Mouse (Mus musculus) MEL (cell line): ENCODE data around the gene Zdhhc16. TPM values are rescaled to one million over a fixed set of nuclear protein-coding genes. Genes with fewer than 3 reads are reported as not detected.

Experiments used
- DNase-seq: peaks from one replicate; pipeline ENCODE4 v3.0.0; 2011; ENCODE audit warnings: low read depth, low spot score
- H3K27ac ChIP-seq: 2 replicates; pipeline ENCODE4 v1.5.1; 2012; ENCODE audit warnings: low read depth, mild to moderate bottlenecking, control low read depth, low read length, moderate library complexity; ENCODE audit not compliant: control insufficient read depth
- H3K27me3 ChIP-seq, 2 experiments: fragments of 150-350 bp in 1 of 2; sonication (generic) in 1 of 2; 2 replicates each; pipeline ENCODE4 v1.6.1; 2012; ENCODE audit warnings: low read length in 2 of 2, mild to moderate bottlenecking in 2 of 2, improper control_type of control experiment in 1 of 2, moderate library complexity in 1 of 2; ENCODE audit not compliant: insufficient read depth in 2 of 2, control insufficient read depth in 1 of 2
- H3K36me3 ChIP-seq, 2 experiments: 2 replicates each; pipeline ENCODE4 v1.6.1; 2012 to 2014; ENCODE audit warnings: low read length in 2 of 2, improper control_type of control experiment in 1 of 2, inconsistent platforms in 1 of 2, mild to moderate bottlenecking in 1 of 2; ENCODE audit not compliant: insufficient read depth in 2 of 2, control insufficient read depth in 1 of 2
- H3K4me1 ChIP-seq, 2 experiments: fragments of 150-350 bp in 1 of 2; sonication (generic) in 1 of 2; 2 replicates each; pipeline ENCODE4 v1.6.1; 2012; ENCODE audit warnings: low read length in 2 of 2, improper control_type of control experiment in 1 of 2, mild to moderate bottlenecking in 1 of 2; ENCODE audit not compliant: insufficient read depth in 2 of 2, control insufficient read depth in 1 of 2
- H3K4me3 ChIP-seq, 2 experiments: fragments of 150-350 bp in 1 of 2; sonication (generic) in 1 of 2; 2 replicates each; pipeline ENCODE4 v1.5.1; 2012; ENCODE audit warnings: low read depth in 2 of 2, low read length in 2 of 2, mild to moderate bottlenecking in 2 of 2, moderate library complexity in 2 of 2, control low read depth in 1 of 2, improper control_type of control experiment in 1 of 2; ENCODE audit not compliant: control insufficient read depth in 1 of 2, insufficient read depth in 1 of 2
- H3K79me2 ChIP-seq: 2 replicates; pipeline ENCODE4 v1.6.1; 2012; ENCODE audit warnings: mild to moderate bottlenecking, low read length, moderate library complexity; ENCODE audit not compliant: control insufficient read depth, poor library complexity, insufficient read depth
- H3K9ac ChIP-seq: 2 replicates; pipeline ENCODE4 v1.6.1; 2012; ENCODE audit warnings: low read depth, mild to moderate bottlenecking, control low read depth, low read length, moderate library complexity; ENCODE audit not compliant: control insufficient read depth, poor library complexity, severe bottlenecking
- H3K9me3 ChIP-seq: fragments of 150-350 bp; sonication (generic); replicated peaks from 2 replicates; pipeline ENCODE4 v1.6.1; 2012; ENCODE audit warnings: mild to moderate bottlenecking, low read length, improper control_type of control experiment, moderate library complexity; ENCODE audit not compliant: insufficient read depth
- CHD1 ChIP-seq: IDR thresholded peaks from 2 replicates; pipeline ENCODE4 v1.6.1; 2012; ENCODE audit warnings: low read depth, mild to moderate bottlenecking, inconsistent platforms, low read length, improper control_type of control experiment
- CHD2 ChIP-seq: IDR thresholded peaks from 2 replicates; pipeline ENCODE4 v1.6.1; 2011; ENCODE audit warnings: low read length, improper control_type of control experiment
- CTCF ChIP-seq, 3 experiments: IDR thresholded peaks in 2 of 3; conservative IDR thresholded peaks in 1 of 3; 2 replicates each; pipeline ENCODE4 v1.5.1; 2011 to 2012; ENCODE audit warnings: low read length in 3 of 3, low read depth in 2 of 3, mild to moderate bottlenecking in 2 of 3, improper control_type of control experiment in 1 of 3, inconsistent platforms in 1 of 3, mixed read lengths in 1 of 3, moderate library complexity in 1 of 3; ENCODE audit not compliant: control insufficient read depth in 1 of 3, insufficient read depth in 1 of 3, poor library complexity in 1 of 3, severe bottlenecking in 1 of 3
- E2F4 ChIP-seq: IDR thresholded peaks from 2 replicates; pipeline ENCODE4 v1.6.1; 2011; ENCODE audit warnings: low read depth, low read length, improper control_type of control experiment, borderline replicate concordance
- EP300 ChIP-seq, 2 experiments: IDR thresholded peaks; 2 replicates each; pipeline ENCODE4 v1.6.1; 2011; ENCODE audit warnings: improper control_type of control experiment in 2 of 2, low read length in 2 of 2, low read depth in 1 of 2, mild to moderate bottlenecking in 1 of 2
- ETS1 ChIP-seq: IDR thresholded peaks from 2 replicates; pipeline ENCODE4 v1.6.1; 2012; ENCODE audit warnings: low read depth, mild to moderate bottlenecking, inconsistent platforms, low read length, improper control_type of control experiment, moderate library complexity
- HCFC1 ChIP-seq: IDR thresholded peaks from 2 replicates; pipeline ENCODE4 v1.6.1; 2012; ENCODE audit warnings: low read depth, mild to moderate bottlenecking, inconsistent platforms, low read length, improper control_type of control experiment, moderate library complexity
- MAFK ChIP-seq: IDR thresholded peaks from 2 replicates; pipeline ENCODE4 v1.6.1; 2011; ENCODE audit warnings: low read depth, mild to moderate bottlenecking, low read length, improper control_type of control experiment, borderline replicate concordance
- MAX ChIP-seq: IDR thresholded peaks from 2 replicates; pipeline ENCODE4 v1.6.1; 2011; ENCODE audit warnings: low read length, improper control_type of control experiment
- MAZ ChIP-seq: IDR thresholded peaks from 2 replicates; pipeline ENCODE4 v1.6.1; 2012; ENCODE audit warnings: low read depth, mild to moderate bottlenecking, inconsistent platforms, low read length, improper control_type of control experiment
- MEF2A ChIP-seq: IDR thresholded peaks from 2 replicates; pipeline ENCODE4 v1.6.1; 2014; ENCODE audit warnings: low read depth, mild to moderate bottlenecking, inconsistent platforms, low read length, improper control_type of control experiment; ENCODE audit not compliant: poor library complexity, insufficient replicate concordance, severe bottlenecking; ENCODE audit errors: extremely low read depth
- MYB ChIP-seq: IDR thresholded peaks from 2 replicates; pipeline ENCODE4 v1.6.1; 2011; ENCODE audit warnings: mild to moderate bottlenecking, low read depth, low read length, improper control_type of control experiment
- NELFE ChIP-seq: IDR thresholded peaks from 2 replicates; pipeline ENCODE4 v1.6.1; 2011; ENCODE audit warnings: low read depth, low read length, improper control_type of control experiment
- POLR2AphosphoS2 ChIP-seq: IDR thresholded peaks from 2 replicates; pipeline ENCODE4 v1.6.1; 2011; ENCODE audit warnings: low read length, improper control_type of control experiment
- POLR2AphosphoS5 ChIP-seq: IDR thresholded peaks from 2 replicates; pipeline ENCODE4 v1.6.1; 2012; ENCODE audit warnings: low read depth, borderline replicate concordance, mild to moderate bottlenecking, inconsistent platforms, low read length, moderate library complexity, mixed read lengths
- RAD21 ChIP-seq: IDR thresholded peaks from 2 replicates; pipeline ENCODE4 v1.6.1; 2011; ENCODE audit warnings: mild to moderate bottlenecking, low read depth, low read length, improper control_type of control experiment
- RCOR1 ChIP-seq: IDR thresholded peaks from 2 replicates; pipeline ENCODE4 v1.6.1; 2012; ENCODE audit warnings: low read depth, mild to moderate bottlenecking, inconsistent platforms, low read length, improper control_type of control experiment
- SIN3A ChIP-seq: IDR thresholded peaks from 2 replicates; pipeline ENCODE4 v1.6.1; 2012; ENCODE audit warnings: low read length, improper control_type of control experiment, inconsistent platforms
- SMC3 ChIP-seq: IDR thresholded peaks from 2 replicates; pipeline ENCODE4 v1.6.1; 2011; ENCODE audit warnings: low read depth, low read length, improper control_type of control experiment
- USF1 ChIP-seq: IDR thresholded peaks from 2 replicates; pipeline ENCODE4 v1.6.1; 2014; ENCODE audit warnings: low read depth, mild to moderate bottlenecking, inconsistent platforms, low read length, improper control_type of control experiment, moderate library complexity
- ZC3H11A ChIP-seq: IDR thresholded peaks from 2 replicates; pipeline ENCODE4 v1.6.1; 2012; ENCODE audit warnings: low read depth, mild to moderate bottlenecking, inconsistent platforms, low read length, improper control_type of control experiment
- ZKSCAN1 ChIP-seq: IDR thresholded peaks from 2 replicates; pipeline ENCODE4 v1.6.1; 2012; ENCODE audit warnings: low read depth, mild to moderate bottlenecking, inconsistent platforms, low read length, improper control_type of control experiment, moderate library complexity
- polyA plus RNA-seq, 2 experiments: library from polyadenylated mRNA; stranded (reverse) in 1 of 2; unstranded in 1 of 2; fragments of >175 nt in 1 of 2; fragments of >200 nt in 1 of 2; gene quantifications; 2 replicates each; pipeline versions ENCODE4 v1.2.1 to v1.2.4; 2012; ENCODE audit warnings: low replicate concordance in 2 of 2, low read depth in 1 of 2; ENCODE audit not compliant: insufficient read length in 2 of 2, insufficient read depth in 1 of 2, missing spikeins in 1 of 2
- total RNA-seq: library from RNA; depleted of rRNA; stranded (reverse); fragments of 300-350 nt; gene quantifications from 2 replicates; pipeline ENCODE4 v1.2.3, GENCODE M21; 2012

The Zdhhc16 gene
- total and polyA plus RNA-seq, 3 experiments = 99.2 to 128 TPM; not detected in 1

DNA sequence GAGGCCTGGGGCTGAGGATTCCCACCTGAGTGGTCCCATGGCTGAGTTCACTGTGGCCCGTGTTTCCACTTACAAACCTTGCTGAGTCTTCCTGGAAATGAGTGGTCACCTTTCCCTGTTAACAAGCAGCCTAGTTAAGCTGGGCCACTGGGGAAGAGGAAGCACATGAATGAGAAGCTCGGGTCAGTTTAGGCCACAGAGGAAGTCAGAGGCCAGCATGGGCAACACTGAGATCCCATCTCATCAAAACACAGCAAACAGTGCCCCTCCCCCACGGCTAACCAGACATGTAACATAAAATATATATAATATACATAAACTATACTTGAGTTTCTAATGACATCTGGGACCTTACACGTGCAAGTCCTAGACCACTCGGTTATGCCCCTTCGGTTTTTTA lies 56.5 kb downstream of the Zdhhc16 start:
- Histone ChIP-seq H3K4me1 (no peaks in the 10 kb centered on the region), H3K27me3 (no peaks in the 10 kb centered on the region), H3K27ac (no peak overlapping the region), H3K4me3 (no peak overlapping the region), H3K9ac (no peak overlapping the region), H3K36me3 (no peaks in the 10 kb centered on the region), H3K79me2 (no peaks in the 10 kb centered on the region), H3K9me3 (no peaks in the 10 kb centered on the region)
- DNase-seq = no peak
- TF ChIP-seq EP300 (IDR thresholded peaks at IDR 0.05; ENCODE audit: low read depth in 1 of 2, low read length in 2 of 2) = 0 out of 4 replicates have a peak, but pooled peaks have one; percentile 7 to 14
- TF ChIP-seq MYB = no peak

GRCm38 (mm10) chr19:41991926-41992477 lies 58.7 kb downstream of the Zdhhc16 start:
- no peak for DNase-seq
- H3K27ac ChIP-seq = no peak overlapping the region
- no peaks in the 10 kb centered on the region for H3K4me1 ChIP-seq
- H3K79me2 ChIP-seq = no peaks in the 10 kb centered on the region
- TF ChIP-seq ZKSCAN1 (0 out of 2 replicates have a peak, but pooled peaks have one; percentile 21), CHD2 (no peak)
- no peaks in the 10 kb centered on the region for H3K27me3 ChIP-seq
- no peaks in the 10 kb centered on the region for H3K9me3 ChIP-seq
- H3K36me3 ChIP-seq = no peaks in the 10 kb centered on the region
- H3K4me3 ChIP-seq = no peak overlapping the region
- no peak overlapping the region for H3K9ac ChIP-seq

DNA sequence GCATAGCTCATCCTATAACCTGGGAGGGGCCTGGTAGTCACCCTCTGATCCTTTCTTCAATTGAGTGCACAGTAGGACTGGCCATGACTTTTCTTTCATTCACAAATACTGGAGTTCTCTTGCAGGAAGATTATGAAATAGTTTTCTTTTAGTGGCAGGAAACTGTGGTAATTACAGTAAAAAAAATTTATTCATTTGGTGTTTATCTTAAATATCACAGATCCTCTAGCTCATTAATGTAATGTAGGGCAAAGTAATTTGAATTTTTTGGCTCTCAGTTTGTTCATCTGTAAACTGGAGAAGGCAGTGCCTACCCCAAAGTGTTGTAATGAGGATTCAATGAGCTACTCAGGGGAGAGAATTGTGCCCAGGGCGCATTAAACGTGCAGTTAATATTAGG lies 59.7 kb downstream of the Zdhhc16 start:
- no peak overlapping the region for H3K9ac ChIP-seq
- no peaks in the 10 kb centered on the region for H3K27me3 ChIP-seq
- H3K27ac ChIP-seq = no peak overlapping the region
- DNase-seq = no peak
- no peaks in the 10 kb centered on the region for H3K79me2 ChIP-seq
- H3K4me1 ChIP-seq = no peaks in the 10 kb centered on the region
- no peaks in the 10 kb centered on the region for H3K36me3 ChIP-seq
- H3K4me3 ChIP-seq = no peak overlapping the region
- TF ChIP-seq E2F4 (no peak), RCOR1 (no peak), CHD1 (no peak), HCFC1 (no peak), USF1 (no peak), ZC3H11A (no peak), ETS1 (no peak), SIN3A (no peak), POLR2AphosphoS5 (no peak), SMC3 (no peak), MAZ (no peak), MEF2A (no peak), POLR2AphosphoS2 (no peak), MAX (no peak), CTCF (IDR thresholded peaks at IDR 0.05 in 2 of 3, conservative IDR thresholded peaks at IDR 0.05 in 1 of 3; ENCODE audit: control insufficient read depth in 1 of 3, insufficient read depth in 1 of 3, low read depth in 2 of 3, low read length in 3 of 3, poor library complexity in 1 of 3, severe bottlenecking in 1 of 3) (no peak), NELFE (no peak), RAD21 (no peak), MAFK (no peak), CHD2 (no peak)
- TF ChIP-seq, all 39 proteins: peak for 0
- H3K9me3 ChIP-seq = no peaks in the 10 kb centered on the region
